Mouse (Mus musculus) kidney, adult 11 months (tissue): ENCODE data around the gene Tmem208.

ENCODE experiments used
- DNase-seq: peaks from one replicate; pipeline ENCODE4 v3.0.0; 2022

Tmem208 gene

DNA sequence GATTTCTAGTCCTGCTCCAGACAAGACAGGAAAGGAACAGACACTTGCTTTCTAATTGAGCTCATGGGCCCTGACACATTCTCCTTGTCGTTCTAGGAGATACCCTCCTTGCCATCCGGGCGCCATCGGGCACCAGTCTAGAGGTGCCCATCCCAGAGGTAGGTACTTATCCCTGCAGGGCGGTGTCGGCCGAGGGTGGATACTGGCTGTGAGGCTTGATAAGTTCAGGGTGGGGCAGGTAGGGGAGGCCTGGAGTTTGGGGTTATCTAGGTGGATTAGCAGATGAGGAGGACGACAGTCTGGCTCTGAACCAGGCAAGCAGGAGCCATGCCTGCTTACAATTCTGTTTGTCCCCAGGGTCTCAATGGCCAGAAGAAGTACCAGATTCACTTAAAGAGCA, 26.2 kb upstream of the Tmem208 start:
- DNase-seq, result peak; percentile 16

DNA sequence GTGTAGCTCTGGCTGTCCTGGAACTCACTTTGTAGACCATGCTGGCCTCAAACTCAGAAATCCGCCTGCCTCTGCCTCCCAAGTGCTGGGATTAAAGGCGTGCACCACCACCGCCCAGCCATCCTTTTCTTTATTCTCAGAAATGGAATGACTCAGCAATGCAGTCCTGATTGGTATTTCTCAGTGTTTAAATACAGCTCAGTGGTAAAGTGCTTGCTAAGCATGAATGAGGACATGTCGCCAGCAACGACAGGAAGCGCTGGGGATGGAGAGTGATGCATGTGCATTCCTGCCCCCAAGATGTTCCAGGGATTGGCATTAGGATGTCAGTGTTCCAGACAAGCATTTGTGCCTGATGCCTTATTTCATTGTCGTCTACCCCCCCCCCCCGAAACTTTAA, 22.8 kb upstream of the Tmem208 start:
- DNase-seq, result no peak

DNA sequence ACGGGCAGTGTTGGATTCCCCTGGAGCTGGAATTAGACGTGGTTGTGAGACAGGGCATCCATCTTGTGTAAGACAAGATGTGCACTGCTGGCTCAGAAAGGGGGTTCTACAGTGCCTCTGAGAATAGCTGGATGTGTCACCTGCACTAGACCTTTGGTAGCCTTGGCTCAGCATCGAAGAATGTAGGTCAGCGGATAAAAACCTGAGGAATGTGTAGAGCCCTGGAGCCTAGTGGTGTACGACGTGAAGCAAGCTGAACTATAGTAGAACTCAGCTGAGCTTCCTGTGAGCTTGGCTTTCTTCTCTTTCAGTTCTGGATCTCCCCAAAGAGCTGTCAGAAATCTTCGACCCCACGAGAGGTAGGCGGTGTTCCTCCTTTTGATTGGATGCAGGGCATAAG, 22.3 kb upstream of the Tmem208 start:
- no peak for DNase-seq

DNA sequence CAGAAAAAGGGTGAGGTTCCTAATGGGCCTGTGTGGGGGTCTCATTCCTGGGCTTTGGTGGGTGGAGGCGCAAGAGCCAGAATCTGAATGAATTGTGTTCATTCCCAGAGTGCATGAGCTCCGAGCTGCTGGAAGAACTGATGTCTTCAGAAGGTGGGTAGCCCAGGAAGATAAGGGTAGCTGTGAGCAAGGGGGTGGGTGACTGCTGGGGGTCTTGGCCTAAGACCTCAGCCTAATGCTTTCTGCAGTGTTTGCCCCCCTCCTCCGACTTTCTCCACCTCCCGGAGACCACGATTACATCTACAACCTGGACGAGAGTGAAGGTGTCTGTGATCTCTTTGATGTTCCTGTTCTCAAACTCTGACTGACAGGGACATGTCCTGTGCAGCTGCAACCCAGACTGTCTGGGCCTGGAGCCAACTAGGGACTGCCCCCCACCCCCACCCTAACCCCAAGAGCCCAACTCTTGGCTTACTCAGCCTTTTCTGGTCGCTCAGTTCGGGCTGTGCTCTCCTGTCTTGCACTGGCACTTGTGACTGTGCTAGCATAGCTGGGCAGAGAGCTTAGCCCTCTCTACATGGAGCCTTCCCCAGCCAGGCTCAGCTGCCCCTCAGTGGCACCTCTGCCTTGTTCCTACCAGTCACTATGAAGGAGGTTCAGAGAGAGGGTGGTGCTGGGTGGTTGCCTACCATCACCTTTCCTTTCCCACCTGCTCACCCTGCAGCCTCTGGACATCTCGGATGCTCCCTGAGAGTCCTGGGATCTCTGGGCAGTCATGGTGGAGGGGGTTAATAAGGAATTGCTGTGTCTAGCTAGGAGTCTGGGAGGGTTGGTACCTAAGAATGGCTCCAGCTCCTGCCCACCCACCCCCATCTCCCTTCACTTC, 21.6 kb upstream of the Tmem208 start:
- peak; percentile 9 for DNase-seq

DNA sequence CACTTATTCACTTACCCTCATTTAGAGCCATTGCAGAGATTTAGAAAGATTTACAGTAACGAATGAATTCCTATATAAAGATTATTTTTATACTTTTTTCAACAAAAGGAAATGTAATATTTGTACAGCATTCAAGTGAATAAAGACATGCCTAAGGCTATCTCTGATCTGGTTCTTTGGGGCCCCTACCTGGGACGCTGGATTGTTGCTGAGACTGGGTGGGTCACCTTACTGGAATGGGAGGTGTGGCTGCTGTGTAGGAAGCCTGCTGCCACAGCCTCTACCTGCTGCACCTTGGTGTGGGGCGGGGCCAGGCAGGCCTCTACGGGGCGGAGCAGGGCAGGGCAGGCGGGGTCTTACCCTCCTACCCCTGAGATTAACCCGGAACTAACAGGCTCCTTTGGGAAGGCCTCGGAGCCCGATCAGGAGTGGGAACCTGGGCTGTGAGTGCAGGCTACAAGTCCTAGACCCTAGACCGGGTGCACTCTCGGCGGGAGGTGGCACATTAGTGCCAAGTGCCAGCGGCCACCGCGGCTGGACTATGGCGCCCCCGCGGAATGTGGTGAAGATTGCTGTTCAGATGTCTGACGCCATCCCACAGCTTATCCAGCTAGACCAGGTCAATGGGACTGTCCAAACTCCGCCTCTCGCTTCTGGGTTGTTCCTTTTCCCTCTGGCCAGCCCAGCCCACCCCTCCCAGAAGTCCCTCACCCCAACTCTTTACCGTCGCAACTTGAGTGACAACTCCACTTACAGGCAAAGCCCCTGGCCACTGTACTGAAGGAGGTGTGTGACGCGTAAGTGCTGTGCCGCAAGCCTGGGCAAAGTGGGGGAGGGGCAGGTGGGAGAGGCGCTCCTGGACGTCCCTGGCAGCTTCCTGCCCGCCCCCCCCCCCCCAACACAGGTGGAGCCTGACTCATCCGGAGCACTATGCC, 20.7 kb upstream of the Tmem208 start, which contains the start of gene Elmo3:
Elmo3 (plus strand) TSS at position 391 of the 935 bp plus-strand sequence.
- DNase-seq, result peak; percentile 94

DNA sequence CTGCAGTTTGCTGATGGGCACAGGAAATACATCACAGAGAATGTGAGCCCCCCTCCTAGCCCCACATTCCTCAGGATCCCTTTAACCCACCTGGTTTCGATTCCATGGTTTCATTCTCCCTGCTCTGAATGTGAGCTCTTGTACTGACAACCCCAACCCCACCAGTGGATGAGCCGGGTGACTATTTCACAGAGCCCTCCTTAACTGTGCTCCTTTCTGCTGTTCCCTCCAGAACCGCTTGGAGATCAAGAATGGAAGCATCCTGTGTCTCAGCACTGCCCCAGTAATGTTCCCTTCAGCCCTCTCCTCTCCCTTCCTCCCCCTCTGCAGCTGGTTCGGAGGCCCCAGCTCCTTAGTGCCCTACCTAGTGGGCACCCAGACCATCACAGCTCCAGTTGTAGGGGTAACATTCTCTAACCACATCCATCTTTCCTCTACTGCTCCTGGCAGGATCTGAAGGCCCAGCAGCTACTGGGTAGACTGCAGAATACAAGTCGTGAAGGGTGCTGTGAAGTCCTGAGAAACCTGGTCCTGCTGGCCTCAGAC, 19.9 kb upstream of the Tmem208 start:
- DNase-seq, result no peak

DNA sequence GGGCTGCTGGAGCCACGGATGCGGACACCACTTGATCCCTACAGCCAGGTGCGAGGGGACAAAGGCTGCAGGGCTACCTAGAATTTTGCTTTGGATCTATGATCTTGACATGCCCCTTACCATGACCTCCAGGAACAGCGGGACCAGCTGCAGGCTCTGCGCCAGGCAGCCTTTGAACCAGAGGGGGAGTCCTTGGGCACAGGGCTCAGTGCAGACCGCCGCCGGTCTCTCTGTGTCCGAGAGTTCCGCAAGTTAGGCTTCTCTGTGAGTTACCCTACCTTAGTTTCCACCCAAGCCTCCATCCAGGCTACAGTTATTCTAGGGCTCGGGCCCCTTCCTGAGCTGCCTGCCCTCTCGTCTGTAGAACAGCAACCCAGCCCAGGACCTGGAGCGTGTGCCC, 18.5 kb upstream of the Tmem208 start:
- no peak for DNase-seq

DNA sequence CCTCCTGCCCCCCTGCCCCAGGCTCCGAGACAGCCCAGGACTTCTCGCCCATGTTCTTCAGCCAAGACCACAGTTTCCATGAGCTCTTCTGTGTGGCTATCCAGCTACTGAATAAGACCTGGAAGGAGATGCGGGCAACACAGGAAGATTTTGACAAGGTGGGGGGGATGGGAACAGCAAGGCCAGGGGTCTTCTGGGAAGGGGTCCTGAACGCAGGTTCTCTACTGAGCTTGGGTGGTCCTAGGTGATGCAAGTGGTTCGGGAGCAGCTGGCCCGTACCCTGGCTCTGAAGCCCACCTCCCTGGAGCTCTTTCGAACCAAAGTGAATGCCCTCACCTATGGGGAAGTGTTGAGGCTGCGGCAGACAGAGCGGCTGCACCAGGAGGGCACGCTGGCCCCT, 17.7 kb upstream of the Tmem208 start:
- DNase-seq, result no peak

DNA sequence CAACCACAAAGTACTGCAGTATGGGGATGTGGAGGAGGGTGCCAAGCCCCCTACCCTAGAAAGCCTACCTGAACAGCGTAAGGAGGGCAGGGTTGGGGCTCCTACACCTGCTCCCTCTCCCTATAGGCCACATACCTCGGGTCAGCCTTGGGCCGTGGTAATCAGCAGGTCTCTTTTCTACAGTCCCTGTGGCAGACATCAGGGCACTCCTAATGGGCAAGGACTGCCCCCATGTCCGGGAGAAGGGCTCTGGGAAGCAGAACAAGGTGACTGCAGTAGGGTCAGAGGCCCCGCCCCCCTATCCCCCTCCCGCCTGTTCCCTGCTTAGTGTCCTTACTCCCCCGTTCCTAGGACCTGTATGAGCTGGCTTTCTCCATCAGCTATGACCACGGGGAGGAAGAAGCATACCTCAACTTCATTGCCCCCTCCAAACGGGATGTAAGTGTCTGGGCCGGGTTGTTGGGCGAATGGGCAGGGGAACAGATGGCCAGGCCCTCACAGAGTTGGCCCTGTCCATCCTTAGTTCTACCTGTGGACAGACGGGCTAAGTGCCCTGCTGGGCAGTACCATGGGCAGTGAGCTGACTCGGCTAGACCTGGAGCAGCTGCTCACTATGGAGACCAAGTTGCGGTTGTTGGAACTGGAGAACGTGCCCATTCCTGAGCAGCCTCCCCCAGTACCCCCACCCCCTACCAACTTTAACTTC, 16.9 kb upstream of the Tmem208 start:
- no peak for DNase-seq

DNA sequence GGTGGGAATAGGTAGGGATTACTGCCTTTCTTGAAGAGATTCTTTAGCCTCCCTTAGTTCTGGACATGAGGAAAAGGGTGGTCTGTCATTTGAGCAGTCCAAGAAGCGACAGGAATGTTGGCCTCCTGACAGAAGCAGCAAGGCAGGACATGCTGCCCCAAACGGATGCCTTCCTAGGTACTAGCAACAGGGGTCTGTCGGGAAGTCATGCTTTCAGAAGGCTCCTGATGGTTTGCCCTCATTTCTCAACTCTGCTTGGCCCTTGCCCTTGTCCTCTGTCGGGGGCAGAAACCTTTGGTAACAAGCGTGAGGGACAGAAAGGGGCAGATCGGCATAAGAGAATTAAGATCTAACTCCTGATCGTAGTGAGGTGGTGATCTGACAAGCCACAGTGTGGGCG, 16.0 kb upstream of the Tmem208 start:
- DNase-seq, result no peak

DNA sequence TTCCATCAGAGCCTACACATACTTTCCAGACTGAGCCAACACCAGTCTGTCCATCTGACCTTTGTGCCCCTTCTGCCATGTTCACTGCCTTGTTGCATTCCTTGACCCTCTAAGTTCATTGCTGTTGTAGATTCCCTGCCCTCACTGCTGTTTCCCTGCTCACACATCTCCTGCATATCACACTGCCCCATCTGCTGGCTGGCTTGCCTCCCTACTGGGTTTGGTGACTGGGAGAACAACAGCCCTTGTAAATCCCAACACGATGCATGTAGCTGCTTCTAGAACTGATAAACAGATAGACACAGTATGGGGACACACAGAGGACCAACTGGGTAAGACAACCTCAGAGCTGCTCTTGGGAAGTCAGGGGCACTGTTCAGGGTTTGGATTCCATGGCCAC, 14.4 kb upstream of the Tmem208 start:
- no peak for DNase-seq

DNA sequence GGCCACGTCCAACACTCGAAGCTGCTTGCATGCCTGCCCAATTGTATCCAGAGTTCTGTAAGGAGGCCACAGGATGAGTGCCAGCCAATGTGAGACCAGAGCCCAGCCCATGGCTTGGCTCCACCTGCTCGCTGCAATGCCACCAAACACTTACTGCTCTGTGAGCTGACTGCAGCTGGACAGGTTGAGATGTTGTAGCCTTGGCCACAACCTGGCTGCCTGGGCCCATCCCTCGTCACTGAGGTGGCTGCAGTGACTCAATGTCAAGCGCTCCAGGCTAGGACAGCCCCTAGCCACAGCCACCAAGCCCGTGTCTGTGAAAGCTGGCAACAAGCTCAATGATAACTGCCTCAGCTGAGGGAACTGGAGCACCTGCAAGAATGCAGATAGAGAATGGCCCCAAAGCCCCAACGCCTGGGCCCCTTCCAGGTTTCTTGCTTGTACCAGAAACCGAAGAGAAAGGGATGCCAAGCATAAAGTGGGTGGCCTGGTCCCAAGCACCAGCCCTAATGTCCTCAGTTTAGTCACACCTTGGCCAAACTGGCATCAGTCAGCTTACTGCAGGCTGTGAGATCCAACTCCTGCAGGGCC, 13.2 kb upstream of the Tmem208 start:
- no peak for DNase-seq

DNA sequence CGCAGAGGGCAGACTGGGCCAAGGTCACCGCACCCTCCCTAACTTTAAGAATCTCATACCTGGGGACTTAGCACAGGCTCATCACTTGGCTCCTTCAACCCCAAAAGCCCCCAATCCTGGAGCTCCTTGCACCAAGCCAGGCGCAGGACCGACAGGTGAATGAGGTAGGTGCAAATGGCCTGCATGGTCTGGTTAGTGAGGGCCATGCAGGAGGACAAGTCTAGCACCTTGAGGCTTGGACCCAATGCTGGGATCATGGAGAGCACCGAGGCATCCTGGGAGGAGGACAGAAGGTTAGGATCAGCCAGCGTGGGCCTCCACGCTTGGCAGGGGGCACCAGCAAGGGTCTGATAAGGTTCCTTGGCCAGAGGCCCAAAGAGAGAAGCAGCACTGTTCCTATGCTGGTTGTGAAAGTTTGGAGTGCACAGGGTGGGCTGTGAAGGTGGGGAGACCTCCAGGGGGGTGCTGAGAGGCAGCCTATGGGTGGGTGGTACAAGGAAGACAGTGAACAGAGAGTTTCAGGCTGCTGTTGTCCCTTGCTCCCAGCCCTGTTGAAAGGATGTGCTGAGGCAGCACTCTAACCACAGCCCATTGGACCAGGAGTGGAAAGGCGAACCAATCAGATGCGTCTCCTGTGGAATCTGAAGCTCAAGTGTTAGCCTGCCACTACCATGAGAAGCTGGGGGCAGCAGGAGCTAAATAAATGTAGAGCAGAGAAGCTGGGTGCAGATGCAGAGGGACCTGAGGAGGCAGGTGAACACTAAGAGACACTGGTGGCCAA, 12.3 kb upstream of the Tmem208 start:
- DNase-seq, result no peak

DNA sequence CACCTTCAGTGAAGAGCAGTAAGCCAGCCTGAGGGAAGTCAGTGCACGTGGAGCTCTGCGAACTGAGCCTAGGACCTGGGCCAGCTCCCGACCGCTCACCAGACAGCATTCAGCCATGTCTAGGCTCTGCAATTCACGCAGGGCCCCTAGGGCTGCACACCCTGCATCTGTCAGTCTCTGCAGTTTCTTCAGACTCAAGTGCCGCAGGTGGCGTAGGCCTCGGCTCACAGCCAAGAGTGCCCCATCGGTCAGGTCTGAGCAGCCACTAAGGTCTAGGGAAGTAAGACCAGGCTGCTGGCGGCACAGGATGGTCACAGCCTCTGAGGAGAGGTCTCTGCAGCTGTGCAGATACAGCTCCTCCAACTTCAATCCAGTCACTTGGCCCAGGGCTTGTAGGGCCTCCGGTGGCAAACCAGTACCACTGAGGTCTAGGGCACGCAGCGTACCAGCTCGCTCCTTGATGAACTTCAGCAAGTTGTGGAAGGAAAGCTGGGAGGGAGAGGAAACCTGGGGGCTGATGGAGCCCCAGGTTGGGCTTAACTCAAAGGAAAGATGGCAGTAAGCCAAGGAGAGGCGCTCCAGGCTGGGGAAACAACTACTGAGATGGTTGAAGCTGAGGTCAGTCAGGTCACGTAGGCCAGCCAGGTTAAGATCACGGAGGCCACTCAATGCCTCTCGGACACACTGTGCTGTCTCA, 10.9 kb upstream of the Tmem208 start:
- no peak for DNase-seq

DNA sequence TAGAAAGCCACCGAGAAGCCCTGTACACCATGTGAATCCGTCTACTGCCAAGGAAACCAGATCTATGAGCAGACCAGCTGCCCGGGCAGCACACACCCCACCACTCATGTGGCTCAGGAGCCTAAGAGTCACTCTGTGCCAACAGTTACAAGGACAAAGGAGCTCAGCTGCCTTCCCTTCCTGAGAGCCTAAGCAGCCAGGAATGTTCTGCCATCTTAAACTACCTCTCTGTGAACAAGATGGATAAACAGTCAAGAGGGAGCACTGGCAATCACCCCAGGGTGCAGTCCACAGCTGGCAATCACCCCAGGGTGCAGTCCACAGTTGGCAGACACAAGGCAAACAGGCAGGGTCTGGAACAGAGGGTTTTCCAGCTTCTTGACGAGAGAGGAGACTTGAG, 8.2 kb upstream of the Tmem208 start:
- DNase-seq, result no peak

DNA sequence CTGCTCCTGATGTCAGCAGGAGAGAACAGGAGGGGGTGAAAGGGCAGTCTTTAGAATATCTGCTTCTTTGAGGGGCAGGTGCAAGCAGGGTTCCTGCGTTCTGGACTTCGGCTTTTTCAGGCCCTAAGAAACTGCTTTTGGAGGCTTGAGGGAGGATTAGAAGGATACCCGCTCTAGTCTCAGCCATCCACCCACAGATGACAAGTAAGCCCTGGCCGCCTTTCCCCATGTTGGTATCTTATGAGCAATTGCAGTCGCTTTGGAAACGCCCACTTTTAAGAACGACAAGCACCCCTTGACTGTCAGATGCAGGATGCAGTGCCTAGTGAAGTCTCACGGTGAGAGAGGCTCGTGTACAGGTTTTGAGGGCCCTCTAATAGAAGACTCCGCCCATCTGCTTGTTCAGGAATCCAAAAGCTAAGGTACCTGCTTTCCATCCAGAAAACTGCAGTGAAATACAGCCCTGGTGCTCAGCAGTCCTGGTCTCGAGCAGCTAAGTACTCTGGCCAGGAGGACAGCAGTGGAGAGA, 7.4 kb upstream of the Tmem208 start:
- DNase-seq, result no peak

DNA sequence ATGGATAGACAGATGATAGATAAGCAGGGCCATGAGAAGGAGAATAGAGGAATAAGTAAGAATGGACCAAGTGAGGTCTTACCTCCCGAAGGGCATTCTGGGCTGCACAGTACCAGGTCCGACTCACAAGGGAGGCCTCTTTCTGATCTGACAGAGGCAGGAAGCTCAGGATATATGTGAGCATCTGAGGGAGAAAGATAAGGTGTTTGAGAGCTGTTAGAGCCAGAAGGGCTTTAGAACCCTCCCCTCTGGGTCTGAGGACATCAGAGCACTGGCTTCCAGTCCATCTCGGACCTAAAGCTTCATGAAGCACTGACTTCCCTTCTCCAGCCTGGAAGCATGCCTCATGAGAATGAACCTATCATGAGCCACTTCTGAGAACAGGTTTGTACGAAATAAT, 3.0 kb upstream of the Tmem208 start:
- no peak for DNase-seq

DNA sequence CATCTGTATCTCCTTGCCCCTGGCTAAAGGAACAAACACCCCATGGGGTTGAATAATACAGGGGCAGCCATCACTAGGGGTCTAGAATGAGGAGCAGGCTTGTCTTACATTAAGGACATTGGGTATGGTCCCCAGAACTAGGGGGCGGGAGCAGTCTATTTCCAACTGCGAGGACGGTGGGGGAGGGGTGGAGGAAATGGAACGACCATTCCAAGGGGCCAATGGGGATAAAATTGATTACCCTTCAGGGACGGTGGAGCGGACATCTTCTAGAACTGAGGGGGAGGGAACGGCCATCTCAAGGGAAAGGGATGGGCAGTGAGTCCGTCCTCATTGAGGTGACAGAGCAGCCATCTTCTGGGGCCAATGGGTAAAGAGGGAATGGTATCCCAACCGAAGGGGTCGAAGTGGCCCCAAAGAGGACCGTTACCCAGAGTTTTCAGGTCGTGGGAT, 487 bp upstream of the Tmem208 start:
- DNase-seq, result no peak

DNA sequence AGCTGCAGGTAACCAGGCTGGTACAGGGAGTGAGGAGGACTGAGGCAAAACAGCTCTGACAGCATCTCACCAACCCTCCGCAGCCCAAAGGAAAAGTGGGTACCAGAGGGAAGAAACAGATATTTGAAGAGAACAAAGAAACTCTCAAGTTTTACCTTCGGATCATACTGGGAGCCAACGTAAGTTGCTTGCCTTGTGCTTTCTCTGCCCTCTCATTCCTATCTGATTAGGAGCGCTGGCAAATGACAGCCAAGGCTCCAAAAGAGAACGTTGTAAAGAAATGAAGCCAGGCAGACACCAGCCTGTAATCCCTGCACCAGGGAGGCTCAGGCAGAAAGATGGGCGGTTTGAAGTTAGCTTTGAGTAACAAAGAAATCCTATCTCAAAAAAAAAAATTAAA, 814 bp downstream of the Tmem208 start:
- DNase-seq, result no peak

DNA sequence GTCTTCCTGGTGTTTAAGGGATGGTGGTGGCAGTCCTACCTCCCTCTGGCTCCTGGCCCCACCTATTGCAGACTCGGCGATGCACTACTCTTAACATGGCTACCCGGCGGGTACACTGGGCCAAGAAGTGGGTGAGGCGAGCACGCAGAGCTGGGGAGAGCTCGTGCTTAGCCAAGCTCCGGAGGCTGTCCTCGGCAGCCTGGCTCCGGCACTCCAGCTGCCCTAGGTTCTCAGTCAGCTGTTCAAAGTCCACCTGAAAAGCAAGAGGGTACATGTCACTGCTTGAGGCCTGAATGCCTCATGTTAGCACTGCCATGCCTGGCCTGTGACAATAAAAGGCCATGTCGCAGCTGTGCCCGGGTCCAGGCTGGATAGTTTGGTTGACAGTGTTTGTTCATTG, 4.2 kb downstream of the Tmem208 start:
- no peak for DNase-seq

DNA sequence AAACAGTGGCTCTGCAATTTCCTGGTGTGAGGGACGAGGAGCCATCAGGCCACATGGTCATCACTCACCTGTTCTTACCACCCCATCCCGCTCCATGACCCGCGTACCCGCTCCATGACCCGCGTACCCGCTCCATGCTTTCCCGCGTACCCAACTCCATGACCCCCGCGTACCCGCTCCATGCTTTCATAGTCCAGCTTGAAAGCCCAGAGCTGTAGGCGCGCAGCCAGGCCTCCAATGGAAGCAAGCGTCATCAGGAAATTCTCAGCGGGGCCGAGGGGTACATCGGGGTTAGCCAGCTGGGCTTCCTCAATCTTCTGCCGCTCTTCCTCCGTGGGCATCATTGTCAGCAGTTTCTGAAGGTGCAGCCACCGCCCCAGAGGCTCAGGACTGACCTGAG, 5.3 kb downstream of the Tmem208 start:
- DNase-seq, result no peak
